Mouse (Mus musculus): ENCODE data around the gene Krt8. TPM values are rescaled to one million over a fixed set of nuclear protein-coding genes. Genes with fewer than 3 reads are reported as not detected.
"Not testable (repeated sequence)": the region's sequence is repeated elsewhere in the genome, so short reads cannot be mapped to it uniquely, and the experiment has no call there.

The Krt8 gene
- polyA plus RNA-seq, 1 experiment, result not detected

GRCm38 (mm10) chr15:101999156-101999555, 5.1 kb downstream of the Krt8 start:
- no peak for TF ChIP-seq CTCF (IDR thresholded peaks at IDR 0.05; ENCODE audit: borderline replicate concordance, insufficient read depth, low read length)
- no peak for TF ChIP-seq POLR2A (IDR thresholded peaks at IDR 0.05; ENCODE audit: low read depth, low read length)
- Histone ChIP-seq H3K4me3 (ENCODE audit: insufficient read depth, low read length) (no peak overlapping the region), H3K27ac (ENCODE audit: insufficient read depth, low read length) (no peak overlapping the region), H3K4me1 (ENCODE audit: control insufficient read depth, insufficient read depth, low read length) (no peaks in the 10 kb centered on the region)

GRCm38 (mm10) chr15:101996450-101997078, 7.7 kb downstream of the Krt8 start:
- not testable (repeated sequence) for H3K4me3 ChIP-seq (ENCODE audit: insufficient read depth, low read length); H3K27ac ChIP-seq (ENCODE audit: insufficient read depth, low read length)

GRCm38 (mm10) chr15:101995484-101996236, 8.6 kb downstream of the Krt8 start:
- TF ChIP-seq CTCF (IDR thresholded peaks at IDR 0.05; ENCODE audit: borderline replicate concordance, insufficient read depth, low read length) (no peak), POLR2A (IDR thresholded peaks at IDR 0.05; ENCODE audit: low read depth, low read length) (no peak)
- no peaks in the 10 kb centered on the region for H3K4me1 ChIP-seq (ENCODE audit: control insufficient read depth, insufficient read depth, low read length)
- no peak overlapping the region for H3K27ac ChIP-seq (ENCODE audit: insufficient read depth, low read length)
- no peak overlapping the region for H3K4me3 ChIP-seq (ENCODE audit: insufficient read depth, low read length)

More at GRCm38 (mm10) chr15:101996450-101997078, 7.7 kb downstream of the Krt8 start:
- H3K4me1 ChIP-seq (ENCODE audit: control insufficient read depth, insufficient read depth, low read length), result not testable (repeated sequence)

- Histone ChIP-seq H3K4me1 (ENCODE audit: control insufficient read depth, insufficient read depth, low read length) (no peaks in the 10 kb centered on the region), H3K27ac (ENCODE audit: insufficient read depth, low read length) (no peak overlapping the region), H3K4me3 (ENCODE audit: insufficient read depth, low read length) (no peak overlapping the region)
- no peak for TF ChIP-seq POLR2A (IDR thresholded peaks at IDR 0.05; ENCODE audit: low read depth, low read length)
- no peak for TF ChIP-seq CTCF (IDR thresholded peaks at IDR 0.05; ENCODE audit: borderline replicate concordance, insufficient read depth, low read length)
Observed at GRCm38 (mm10) chr15:101994365-101994764, 9.9 kb downstream of the Krt8 start.

GRCm38 (mm10) chr15:101990946-101991345, 13.3 kb downstream of the Krt8 start:
- TF ChIP-seq POLR2A (IDR thresholded peaks at IDR 0.05; ENCODE audit: low read depth, low read length), result no peak
- TF ChIP-seq CTCF (IDR thresholded peaks at IDR 0.05; ENCODE audit: borderline replicate concordance, insufficient read depth, low read length), result no peak
- H3K27ac ChIP-seq (ENCODE audit: insufficient read depth, low read length), result no peak overlapping the region
- no peaks in the 10 kb centered on the region for H3K4me1 ChIP-seq (ENCODE audit: control insufficient read depth, insufficient read depth, low read length)
- H3K4me3 ChIP-seq (ENCODE audit: insufficient read depth, low read length), result no peak overlapping the region

GRCm38 (mm10) chr15:101988714-101989113, 15.6 kb downstream of the Krt8 start:
- Histone ChIP-seq H3K4me3 (ENCODE audit: insufficient read depth, low read length) (no peak overlapping the region), H3K4me1 (ENCODE audit: control insufficient read depth, insufficient read depth, low read length) (no peaks in the 10 kb centered on the region), H3K27ac (ENCODE audit: insufficient read depth, low read length) (no peak overlapping the region)
- TF ChIP-seq CTCF (IDR thresholded peaks at IDR 0.05; ENCODE audit: borderline replicate concordance, insufficient read depth, low read length) (no peak), POLR2A (IDR thresholded peaks at IDR 0.05; ENCODE audit: low read depth, low read length) (no peak)

- no peak overlapping the region for H3K27ac ChIP-seq (ENCODE audit: insufficient read depth, low read length)
- H3K4me1 ChIP-seq (ENCODE audit: control insufficient read depth, insufficient read depth, low read length), result no peaks in the 10 kb centered on the region
- TF ChIP-seq CTCF (IDR thresholded peaks at IDR 0.05; ENCODE audit: borderline replicate concordance, insufficient read depth, low read length) (peak; percentile 72), POLR2A (IDR thresholded peaks at IDR 0.05; ENCODE audit: low read depth, low read length) (no peak)
- H3K4me3 ChIP-seq (ENCODE audit: insufficient read depth, low read length), result no peak overlapping the region
Observed at GRCm38 (mm10) chr15:101988119-101988518, 16.2 kb downstream of the Krt8 start.

GRCm38 (mm10) chr15:101984746-101985145, 19.5 kb downstream of the Krt8 start:
- H3K27ac ChIP-seq (ENCODE audit: insufficient read depth, low read length), result no peak overlapping the region
- no peaks in the 10 kb centered on the region for H3K4me1 ChIP-seq (ENCODE audit: control insufficient read depth, insufficient read depth, low read length)
- no peak overlapping the region for H3K4me3 ChIP-seq (ENCODE audit: insufficient read depth, low read length)
- no peak for TF ChIP-seq POLR2A (IDR thresholded peaks at IDR 0.05; ENCODE audit: low read depth, low read length)
- no peak for TF ChIP-seq CTCF (IDR thresholded peaks at IDR 0.05; ENCODE audit: borderline replicate concordance, insufficient read depth, low read length)

- Histone ChIP-seq H3K27ac (ENCODE audit: insufficient read depth, low read length) (no peak overlapping the region), H3K4me3 (ENCODE audit: insufficient read depth, low read length) (peak overlapping the region; percentile 22), H3K4me1 (ENCODE audit: control insufficient read depth, insufficient read depth, low read length) (no peaks in the 10 kb centered on the region)
- no peak for TF ChIP-seq POLR2A (IDR thresholded peaks at IDR 0.05; ENCODE audit: low read depth, low read length)
- peak; percentile 98 for TF ChIP-seq CTCF (IDR thresholded peaks at IDR 0.05; ENCODE audit: borderline replicate concordance, insufficient read depth, low read length)
Observed at GRCm38 (mm10) chr15:101983949-101984601, 20.2 kb downstream of the Krt8 start.

Data from embryonic fibroblast, embryonic 13.5 days (primary cell).